Mouse (Mus musculus): ENCODE data around the gene Pkd1. TPM values are rescaled to one million over a fixed set of nuclear protein-coding genes. Genes with fewer than 3 reads are reported as not detected.

Pkd1 gene
- polyA plus RNA-seq, 1 experiment, result 31.6 TPM

DNA sequence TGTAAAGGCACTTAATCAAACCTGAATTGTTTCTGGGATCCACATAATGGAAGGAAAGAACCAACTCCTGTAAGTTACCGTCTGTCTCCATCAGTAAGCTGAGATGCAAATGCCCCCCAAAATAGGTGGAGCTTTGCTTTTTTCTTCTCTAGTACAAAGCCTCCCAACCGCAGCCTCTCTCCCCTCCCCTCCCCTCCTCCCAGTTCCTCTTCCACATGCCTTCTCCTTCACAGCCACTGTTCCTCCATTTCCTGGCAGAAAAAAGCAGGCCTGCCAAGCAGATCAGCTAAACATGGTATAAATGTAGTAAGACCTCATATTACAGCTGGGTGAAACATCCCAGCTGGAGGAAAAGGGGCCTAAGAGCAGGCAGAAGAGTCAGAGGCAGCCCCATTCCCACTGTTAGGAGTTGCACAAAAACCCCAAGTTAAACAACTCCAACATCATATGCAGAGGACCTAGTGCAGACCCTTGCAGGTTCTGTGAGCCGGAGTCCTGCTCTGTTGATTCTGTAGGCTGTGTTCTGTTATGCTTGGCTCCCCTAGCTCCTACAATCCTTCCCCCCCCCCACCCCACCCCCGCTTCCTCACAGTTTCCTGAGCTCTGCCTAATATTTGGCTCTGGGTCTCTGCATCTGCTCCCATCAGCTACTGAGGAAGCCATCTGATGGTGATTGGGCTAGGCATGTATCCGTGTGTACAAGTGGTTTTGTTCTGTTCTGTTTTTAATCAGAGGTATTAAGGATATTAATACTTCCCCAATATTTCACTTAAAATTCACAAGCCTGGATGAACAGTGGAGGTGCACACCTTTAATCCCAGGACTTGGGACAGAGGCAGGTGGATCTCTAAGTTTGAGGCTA is 34.2 kb downstream of the Pkd1 start:
- H3K36me3 ChIP-seq (ENCODE audit: control insufficient read depth, insufficient read depth, low read length), result peaks cover 4% of the 10 kb centered on the region
- no peak overlapping the region for H3K27ac ChIP-seq (ENCODE audit: control insufficient read depth, insufficient read depth, low read depth, low read length)
- H3K27me3 ChIP-seq (ENCODE audit: control insufficient read depth, insufficient read depth, low read length), result no peaks in the 10 kb centered on the region
- TF ChIP-seq POLR2A (IDR thresholded peaks at IDR 0.05; ENCODE audit: control insufficient read depth, low read depth, low read length), result no peak
- no peak for TF ChIP-seq CTCF (IDR thresholded peaks at IDR 0.05; ENCODE audit: control insufficient read depth, insufficient read depth, insufficient replicate concordance, low read depth, low read length)
- H3K4me1 ChIP-seq (ENCODE audit: control insufficient read depth, insufficient read depth, low read length), result no peaks in the 10 kb centered on the region
- no peak overlapping the region for H3K4me3 ChIP-seq (ENCODE audit: control insufficient read depth, low read depth, low read length)

DNA sequence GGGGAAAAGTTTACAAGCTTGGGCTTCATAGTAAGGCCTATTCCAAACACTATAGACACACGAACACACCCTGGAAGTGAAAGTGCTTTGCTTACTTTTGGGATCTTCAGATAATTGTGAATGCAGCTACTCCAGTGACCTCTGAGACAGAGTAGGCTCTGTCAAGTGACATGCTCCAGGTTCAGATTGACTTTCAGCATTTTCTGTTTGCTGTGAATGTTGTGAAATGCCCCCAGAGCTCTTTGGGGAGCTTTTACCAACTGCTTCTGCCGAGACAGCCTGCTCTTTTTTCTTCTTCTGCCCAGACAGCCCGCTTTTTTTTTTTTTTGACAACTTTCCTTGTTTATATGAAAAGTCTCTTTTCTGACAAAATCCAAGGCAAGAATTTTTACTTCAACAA is 34.9 kb downstream of the Pkd1 start:
- H3K27me3 ChIP-seq (ENCODE audit: control insufficient read depth, insufficient read depth, low read length), result no peaks in the 10 kb centered on the region
- peaks cover 4% of the 10 kb centered on the region for H3K36me3 ChIP-seq (ENCODE audit: control insufficient read depth, insufficient read depth, low read length)
- no peak overlapping the region for H3K27ac ChIP-seq (ENCODE audit: control insufficient read depth, insufficient read depth, low read depth, low read length)
- H3K4me1 ChIP-seq (ENCODE audit: control insufficient read depth, insufficient read depth, low read length), result no peaks in the 10 kb centered on the region
- no peak for TF ChIP-seq POLR2A (IDR thresholded peaks at IDR 0.05; ENCODE audit: control insufficient read depth, low read depth, low read length)
- TF ChIP-seq CTCF (IDR thresholded peaks at IDR 0.05; ENCODE audit: control insufficient read depth, insufficient read depth, insufficient replicate concordance, low read depth, low read length), result no peak
- no peak overlapping the region for H3K4me3 ChIP-seq (ENCODE audit: control insufficient read depth, low read depth, low read length)

GRCm38 (mm10) chr17:24586532-24586931 is 36.9 kb downstream of the Pkd1 start:
- Histone ChIP-seq H3K4me3 (ENCODE audit: control insufficient read depth, low read depth, low read length) (no peak overlapping the region), H3K36me3 (ENCODE audit: control insufficient read depth, insufficient read depth, low read length) (peaks cover 7% of the 10 kb centered on the region), H3K27me3 (ENCODE audit: control insufficient read depth, insufficient read depth, low read length) (no peaks in the 10 kb centered on the region), H3K4me1 (ENCODE audit: control insufficient read depth, insufficient read depth, low read length) (no peaks in the 10 kb centered on the region), H3K27ac (ENCODE audit: control insufficient read depth, insufficient read depth, low read depth, low read length) (no peak overlapping the region)
- TF ChIP-seq CTCF (IDR thresholded peaks at IDR 0.05; ENCODE audit: control insufficient read depth, insufficient read depth, insufficient replicate concordance, low read depth, low read length) (no peak), POLR2A (IDR thresholded peaks at IDR 0.05; ENCODE audit: control insufficient read depth, low read depth, low read length) (no peak)

DNA sequence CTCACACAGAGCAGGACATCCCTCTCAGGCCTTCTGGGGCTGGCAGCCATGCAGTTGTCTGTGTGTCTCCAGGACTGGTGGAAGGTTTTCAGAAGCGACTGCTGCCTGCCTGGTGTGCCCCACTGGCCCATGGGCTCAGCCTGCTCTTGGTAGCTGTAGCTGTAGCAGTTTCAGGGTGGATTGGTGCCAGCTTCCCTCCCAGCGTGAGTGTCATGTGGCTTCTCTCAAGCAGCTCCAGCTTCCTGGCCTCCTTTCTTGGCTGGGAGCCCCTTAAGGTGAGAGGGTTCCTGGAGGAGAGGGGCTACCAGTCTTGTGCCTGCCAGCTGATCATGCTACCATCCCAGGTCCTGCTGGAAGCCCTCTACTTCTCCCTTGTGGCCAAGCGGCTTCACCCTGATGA is 41.3 kb downstream of the Pkd1 start:
- Histone ChIP-seq H3K4me1 (ENCODE audit: control insufficient read depth, insufficient read depth, low read length) (no peaks in the 10 kb centered on the region), H3K27ac (ENCODE audit: control insufficient read depth, insufficient read depth, low read depth, low read length) (no peak overlapping the region), H3K4me3 (ENCODE audit: control insufficient read depth, low read depth, low read length) (no peak overlapping the region), H3K36me3 (ENCODE audit: control insufficient read depth, insufficient read depth, low read length) (peaks cover 8% of the 10 kb centered on the region), H3K27me3 (ENCODE audit: control insufficient read depth, insufficient read depth, low read length) (no peaks in the 10 kb centered on the region)
- TF ChIP-seq CTCF (IDR thresholded peaks at IDR 0.05; ENCODE audit: control insufficient read depth, insufficient read depth, insufficient replicate concordance, low read depth, low read length) (no peak), POLR2A (IDR thresholded peaks at IDR 0.05; ENCODE audit: control insufficient read depth, low read depth, low read length) (no peak)

- H3K27ac ChIP-seq (ENCODE audit: control insufficient read depth, insufficient read depth, low read depth, low read length), result no peak overlapping the region
- H3K4me3 ChIP-seq (ENCODE audit: control insufficient read depth, low read depth, low read length), result no peak overlapping the region
- H3K36me3 ChIP-seq (ENCODE audit: control insufficient read depth, insufficient read depth, low read length), result peaks cover 6% of the 10 kb centered on the region
- TF ChIP-seq POLR2A (IDR thresholded peaks at IDR 0.05; ENCODE audit: control insufficient read depth, low read depth, low read length), result no peak
- no peak for TF ChIP-seq CTCF (IDR thresholded peaks at IDR 0.05; ENCODE audit: control insufficient read depth, insufficient read depth, insufficient replicate concordance, low read depth, low read length)
- H3K4me1 ChIP-seq (ENCODE audit: control insufficient read depth, insufficient read depth, low read length), result no peaks in the 10 kb centered on the region
- H3K27me3 ChIP-seq (ENCODE audit: control insufficient read depth, insufficient read depth, low read length), result no peaks in the 10 kb centered on the region
Measured at GRCm38 (mm10) chr17:24591695-24592094, 42.1 kb downstream of the Pkd1 start.

DNA sequence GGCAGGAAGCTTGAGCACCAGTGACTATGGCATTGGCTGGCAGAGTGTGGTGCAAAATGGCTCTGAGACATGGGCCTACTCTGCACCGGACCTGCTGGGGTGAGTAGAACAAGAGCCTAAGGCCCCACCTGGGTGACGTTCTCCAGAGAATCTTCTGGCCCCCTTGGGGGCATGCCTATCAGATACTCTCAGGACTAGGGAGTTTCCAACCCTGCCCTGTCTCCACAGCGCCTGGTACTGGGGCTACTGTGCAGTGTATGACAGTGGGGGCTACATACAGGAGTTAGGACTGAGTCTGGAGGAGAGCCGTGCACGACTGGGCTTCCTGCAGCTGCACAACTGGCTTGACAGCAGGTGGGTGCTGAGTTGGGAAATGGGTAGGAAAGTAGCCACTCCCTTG is 43.6 kb downstream of the Pkd1 start:
- Histone ChIP-seq H3K4me3 (ENCODE audit: control insufficient read depth, low read depth, low read length) (peak overlapping the region; percentile 73), H3K27me3 (ENCODE audit: control insufficient read depth, insufficient read depth, low read length) (no peaks in the 10 kb centered on the region), H3K36me3 (ENCODE audit: control insufficient read depth, insufficient read depth, low read length) (peaks cover 6% of the 10 kb centered on the region), H3K27ac (ENCODE audit: control insufficient read depth, insufficient read depth, low read depth, low read length) (peak overlapping the region; percentile 26; the same call in 1 of the 2 replicates), H3K4me1 (ENCODE audit: control insufficient read depth, insufficient read depth, low read length) (no peaks in the 10 kb centered on the region)
- TF ChIP-seq CTCF (IDR thresholded peaks at IDR 0.05; ENCODE audit: control insufficient read depth, insufficient read depth, insufficient replicate concordance, low read depth, low read length) (no peak), POLR2A (IDR thresholded peaks at IDR 0.05; ENCODE audit: control insufficient read depth, low read depth, low read length) (no peak)

DNA sequence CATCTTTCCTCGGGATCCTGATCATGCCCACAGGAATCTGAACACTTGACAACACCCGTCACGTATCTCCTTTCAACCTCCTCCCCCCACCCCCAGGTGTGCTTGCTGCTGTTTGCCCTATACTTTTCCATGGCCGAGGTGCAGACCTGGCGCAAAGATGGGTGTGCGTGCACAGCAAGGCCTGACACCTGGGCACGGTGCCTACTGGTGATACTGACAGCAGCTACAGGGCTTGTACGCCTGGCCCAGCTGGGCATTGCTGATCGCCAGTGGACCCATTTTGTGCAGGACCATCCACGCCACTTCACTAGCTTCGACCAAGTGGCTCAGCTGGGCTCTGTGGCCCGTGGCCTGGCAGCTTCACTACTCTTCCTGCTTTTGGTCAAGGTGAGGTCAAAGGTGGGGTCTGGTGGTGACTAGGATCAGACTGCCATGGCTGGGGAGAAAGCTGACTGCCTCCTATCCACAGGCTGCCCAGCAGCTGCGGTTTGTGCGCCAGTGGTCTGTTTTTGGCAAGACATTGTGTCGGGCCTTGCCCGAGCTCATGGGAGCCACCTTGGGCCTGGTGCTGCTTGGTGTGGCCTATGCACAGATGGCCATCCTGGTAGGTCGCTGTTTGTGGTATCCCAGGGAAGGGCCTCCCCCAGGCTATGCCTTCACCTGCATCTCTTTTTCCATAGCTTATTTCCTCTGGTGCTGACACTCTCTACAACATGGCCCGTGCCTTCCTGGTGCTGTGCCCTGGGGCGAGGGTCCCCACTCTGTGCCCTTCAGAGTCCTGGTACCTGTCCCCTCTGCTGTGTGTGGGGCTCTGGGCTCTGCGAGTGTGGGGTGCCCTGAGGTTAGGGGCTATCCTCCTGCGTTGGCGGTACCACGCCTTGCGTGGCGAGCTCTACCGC is 44.6 kb downstream of the Pkd1 start:
- no peaks in the 10 kb centered on the region for H3K4me1 ChIP-seq (ENCODE audit: control insufficient read depth, insufficient read depth, low read length)
- no peaks in the 10 kb centered on the region for H3K27me3 ChIP-seq (ENCODE audit: control insufficient read depth, insufficient read depth, low read length)
- peaks cover 4% of the 10 kb centered on the region for H3K36me3 ChIP-seq (ENCODE audit: control insufficient read depth, insufficient read depth, low read length)
- no peak overlapping the region for H3K27ac ChIP-seq (ENCODE audit: control insufficient read depth, insufficient read depth, low read depth, low read length)
- no peak for TF ChIP-seq POLR2A (IDR thresholded peaks at IDR 0.05; ENCODE audit: control insufficient read depth, low read depth, low read length)
- TF ChIP-seq CTCF (IDR thresholded peaks at IDR 0.05; ENCODE audit: control insufficient read depth, insufficient read depth, insufficient replicate concordance, low read depth, low read length), result no peak
- H3K4me3 ChIP-seq (ENCODE audit: control insufficient read depth, low read depth, low read length), result peak overlapping the region; percentile 73

Measured in testis, adult 2 months (tissue).